Mouse (Mus musculus) liver, embryonic 15.5 days (tissue): ENCODE results near the gene Rela. TPM values are rescaled to one million over a fixed set of nuclear protein-coding genes. Genes with fewer than 3 reads are reported as not detected.

ENCODE experiments used
- ATAC-seq: fragments of 200-750 bp; cut with Nextera tagmentation; 2 replicates; pipeline ENCODE4 v1.8.0; 2017; ENCODE audit warnings: moderate number of reproducible peaks, mild to moderate bottlenecking, moderate library complexity; ENCODE audit not compliant: insufficient read depth
- H3K27ac ChIP-seq: fragments of 300-500 bp; sonication (generic); replicated peaks from 2 replicates; pipeline ENCODE4 v1.5.1; 2015; ENCODE audit warnings: mild to moderate bottlenecking, inconsistent platforms
- H3K27me3 ChIP-seq: fragments of 300-500 bp; sonication (generic); 2 replicates; pipeline ENCODE4 v1.6.1; 2015; ENCODE audit warnings: mild to moderate bottlenecking, inconsistent platforms
- H3K36me3 ChIP-seq: fragments of 300-500 bp; sonication (generic); replicated peaks from 2 replicates; pipeline ENCODE4 v1.6.1; 2015; ENCODE audit warnings: moderate library complexity, mild to moderate bottlenecking, inconsistent platforms
- H3K4me1 ChIP-seq: fragments of 300-500 bp; sonication (generic); replicated peaks from 2 replicates; pipeline ENCODE4 v1.6.1; 2015; ENCODE audit warnings: inconsistent platforms
- H3K4me2 ChIP-seq: fragments of 300-500 bp; sonication (generic); 2 replicates; pipeline ENCODE4 v1.6.1; 2015; ENCODE audit warnings: moderate library complexity, mild to moderate bottlenecking, inconsistent platforms
- H3K4me3 ChIP-seq: fragments of 300-500 bp; sonication (generic); replicated peaks from 2 replicates; pipeline ENCODE4 v1.5.1; 2015; ENCODE audit warnings: mild to moderate bottlenecking, inconsistent platforms
- H3K9ac ChIP-seq: fragments of 300-500 bp; sonication (generic); 2 replicates; pipeline ENCODE4 v1.6.1; 2015; ENCODE audit warnings: moderate library complexity, mild to moderate bottlenecking, inconsistent platforms
- H3K9me3 ChIP-seq: fragments of 300-500 bp; sonication (generic); replicated peaks from 2 replicates; pipeline ENCODE4 v1.6.1; 2016; ENCODE audit warnings: inconsistent platforms
- WGBS: fragments of 180-500 bp; shearing (Covaris S2); methylation state at CpG from one replicate; pipeline ENCODE4 v1.1.7; 2015; ENCODE audit warnings: mixed read lengths; ENCODE audit not compliant: insufficient replicate concordance; 5-methylcytosine and 5-hydroxymethylcytosine counted together
- polyA plus RNA-seq: library from polyadenylated mRNA; unstranded; fragments of >200 nt; fragmentation: Nextera tagmentation; extraction: Ambion mirVana; gene quantifications from 2 replicates; pipeline ENCODE4 v1.2.1, GENCODE M21; 2015

Rela gene
- 23.3 and 24.2 TPM in 2 replicates for polyA plus RNA-seq

GRCm38 (mm10) chr19:5637069-5638047 is at the start of gene Rela:
Gene Rela (plus strand): TSS chr19:5637483.
- no peaks in the 10 kb centered on the region for H3K27me3 ChIP-seq
- peak; percentile 81 for ATAC-seq
- no peaks in the 10 kb centered on the region for H3K9me3 ChIP-seq
- peak within 1 kb of the TSS; percentile 84 for H3K4me3 ChIP-seq
- peak within 1 kb of the TSS; percentile 85 for H3K27ac ChIP-seq
- H3K4me2 ChIP-seq, result peak within 1 kb of the TSS; percentile 97
- peaks cover 49% of the 10 kb centered on the region for H3K4me1 ChIP-seq
- H3K9ac ChIP-seq, result peak within 1 kb of the TSS; percentile 82
- H3K36me3 ChIP-seq, result peaks cover 35% of the 10 kb centered on the region
- WGBS, result under 1% methylated on average over 109 of the region's 109 CpGs

- 50% methylated on average over 9 of the region's 9 CpGs for WGBS
- H3K27me3 ChIP-seq, result 0 out of 2 replicates have a peak, but pooled peaks cover 3% of the 10 kb centered on the region
- no peak overlapping the region for H3K27ac ChIP-seq
- no peak for ATAC-seq
- no peaks in the 10 kb centered on the region for H3K36me3 ChIP-seq
- H3K9ac ChIP-seq, result no peak overlapping the region
- no peaks in the 10 kb centered on the region for H3K9me3 ChIP-seq
- no peak overlapping the region for H3K4me3 ChIP-seq
- no peaks in the 10 kb centered on the region for H3K4me1 ChIP-seq
- H3K4me2 ChIP-seq, result no peak overlapping the region
Measured at GRCm38 (mm10) chr19:5589159-5589558, 48.1 kb upstream of the Rela start.

DNA sequence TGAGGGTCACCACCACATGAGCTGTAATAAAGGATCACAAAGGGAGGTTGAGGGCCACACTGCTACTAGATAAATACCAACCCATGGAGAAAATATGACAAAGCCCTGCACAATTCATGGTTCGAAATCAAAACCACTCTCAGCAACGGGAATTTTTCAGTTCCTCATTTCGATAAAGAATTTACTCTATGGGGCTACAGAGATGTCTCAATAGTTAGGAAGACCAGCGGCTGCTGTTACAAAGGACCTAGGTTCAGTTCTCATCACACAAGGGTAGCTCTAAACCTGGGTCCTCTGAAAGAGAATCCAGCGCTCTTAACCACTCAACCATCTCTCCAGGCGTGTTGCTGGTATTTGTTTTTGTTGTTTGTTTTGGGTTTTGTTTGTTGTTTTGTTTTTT is 45.4 kb upstream of the Rela start:
- H3K36me3 ChIP-seq, result no peaks in the 10 kb centered on the region
- WGBS, result 58% methylated on average over 6 of the region's 6 CpGs
- ATAC-seq, result no peak
- no peak overlapping the region for H3K9ac ChIP-seq
- H3K27me3 ChIP-seq, result no peaks in the 10 kb centered on the region
- H3K27ac ChIP-seq, result no peak overlapping the region
- no peaks in the 10 kb centered on the region for H3K4me1 ChIP-seq
- no peak overlapping the region for H3K4me3 ChIP-seq
- H3K4me2 ChIP-seq, result no peak overlapping the region
- no peaks in the 10 kb centered on the region for H3K9me3 ChIP-seq

DNA sequence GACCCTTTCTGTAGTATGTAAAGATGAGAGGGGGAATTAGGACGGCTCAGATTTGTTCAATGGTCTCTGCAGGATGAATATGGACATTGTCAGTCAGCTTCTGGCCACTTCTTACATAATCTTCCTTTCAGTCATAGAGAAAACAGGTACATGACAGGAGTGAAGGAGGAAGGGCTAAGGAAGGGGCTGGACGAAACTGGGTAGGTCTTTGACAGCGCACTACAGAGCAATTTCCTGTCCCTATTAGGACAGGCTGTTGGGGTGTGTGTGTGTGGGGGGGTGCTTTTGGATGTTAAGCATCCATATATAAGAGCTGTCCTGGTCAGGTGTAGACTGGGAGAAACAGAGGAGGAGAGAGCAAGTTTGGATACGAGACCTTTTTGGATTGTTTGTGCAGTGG is 38.1 kb upstream of the Rela start:
- no peak overlapping the region for H3K9ac ChIP-seq

DNA sequence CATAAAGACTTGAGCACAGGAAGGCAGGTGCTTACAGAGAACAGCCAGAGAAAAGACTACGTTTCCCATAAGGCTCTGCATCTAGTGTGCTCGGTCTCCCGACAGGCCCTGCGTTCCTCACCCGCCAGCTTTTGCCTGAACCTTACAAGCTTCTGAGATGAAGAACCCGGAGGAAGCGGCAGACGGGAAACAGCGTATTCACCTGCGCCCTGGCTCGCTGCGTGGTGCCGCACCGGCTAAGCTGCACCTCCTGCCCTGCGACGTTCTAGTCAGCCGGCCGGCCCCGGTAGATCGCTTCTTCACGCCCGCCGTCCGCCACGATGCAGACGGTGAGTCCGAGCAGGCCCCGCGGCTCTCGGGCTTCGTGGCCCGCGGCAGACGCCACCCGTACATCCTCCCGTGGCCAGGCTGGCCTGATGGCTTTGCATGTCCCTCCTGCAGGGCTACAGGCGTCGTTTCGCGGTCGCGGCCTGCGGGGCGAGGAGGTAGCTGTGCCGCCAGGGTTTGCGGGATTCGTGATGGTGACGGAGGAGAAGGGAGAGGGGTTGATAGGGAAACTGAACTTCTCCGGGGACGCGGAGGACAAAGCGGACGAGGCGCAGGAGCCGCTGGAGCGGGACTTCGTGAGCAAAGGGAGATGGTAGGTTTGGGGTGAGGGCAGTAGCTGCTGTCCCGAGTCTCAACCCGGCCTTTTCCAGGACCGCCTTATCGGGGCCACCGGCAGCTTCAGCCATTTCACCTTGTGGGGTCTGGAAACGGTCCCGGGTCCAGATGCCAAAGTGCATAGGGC is 35.3 kb upstream of the Rela start, which contains the start of gene Rnaseh2c:
TSS of gene Rnaseh2c (plus strand) at position 122 of the 790 bp plus-strand sequence.
- H3K9ac ChIP-seq, result peak within 1 kb of the TSS; percentile 94
- no peaks in the 10 kb centered on the region for H3K27me3 ChIP-seq
- peaks cover 43% of the 10 kb centered on the region for H3K36me3 ChIP-seq
- H3K4me3 ChIP-seq, result peak within 1 kb of the TSS; percentile 91
- peaks cover 28% of the 10 kb centered on the region for H3K4me1 ChIP-seq
- under 1% methylated on average over 64 of the region's 64 CpGs for WGBS
- H3K27ac ChIP-seq, result peak within 1 kb of the TSS; percentile 87
- no peaks in the 10 kb centered on the region for H3K9me3 ChIP-seq
- peak; percentile 77 for ATAC-seq
- peak within 1 kb of the TSS; percentile 88 for H3K4me2 ChIP-seq

More for the DNA sequence above, 38.1 kb upstream of the Rela start:
- Histone ChIP-seq H3K9me3 (no peaks in the 10 kb centered on the region), H3K4me3 (no peak overlapping the region), H3K4me1 (peaks cover 28% of the 10 kb centered on the region), H3K36me3 (peaks cover 16% of the 10 kb centered on the region), H3K4me2 (no peak overlapping the region), H3K27ac (no peak overlapping the region), H3K27me3 (no peaks in the 10 kb centered on the region)
- 54% methylated on average over 4 of the region's 4 CpGs for WGBS
- no peak for ATAC-seq

DNA sequence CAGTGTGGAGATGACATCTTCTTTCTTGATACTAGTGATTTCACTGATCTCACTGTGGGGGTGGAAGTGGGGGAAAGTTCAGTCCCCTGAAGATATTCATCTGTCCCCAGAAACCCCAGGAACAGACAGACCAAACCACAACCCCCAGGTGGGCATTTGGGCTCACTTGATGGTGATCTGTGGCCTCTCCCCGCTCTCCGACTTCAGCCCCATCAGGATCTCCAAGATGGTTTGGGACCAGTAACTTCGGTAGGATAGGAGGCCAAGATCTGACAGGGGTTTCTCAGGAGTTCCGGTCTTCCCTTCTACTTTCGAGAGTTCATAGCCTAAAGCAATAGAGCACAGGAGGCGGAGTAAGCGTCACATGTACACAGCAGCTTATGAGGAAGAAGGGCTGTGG is 33.6 kb upstream of the Rela start:
- Histone ChIP-seq H3K27ac (no peak overlapping the region; the same call in 1 of the 2 replicates), H3K4me3 (no peak overlapping the region), H3K27me3 (no peaks in the 10 kb centered on the region), H3K9ac (no peak overlapping the region), H3K9me3 (no peaks in the 10 kb centered on the region), H3K4me1 (peaks cover 35% of the 10 kb centered on the region), H3K4me2 (peak overlapping the region; percentile 88; the same call in 1 of the 2 replicates), H3K36me3 (peaks cover 60% of the 10 kb centered on the region)
- WGBS, result 81% methylated on average over 7 of the region's 7 CpGs
- ATAC-seq, result no peak

DNA sequence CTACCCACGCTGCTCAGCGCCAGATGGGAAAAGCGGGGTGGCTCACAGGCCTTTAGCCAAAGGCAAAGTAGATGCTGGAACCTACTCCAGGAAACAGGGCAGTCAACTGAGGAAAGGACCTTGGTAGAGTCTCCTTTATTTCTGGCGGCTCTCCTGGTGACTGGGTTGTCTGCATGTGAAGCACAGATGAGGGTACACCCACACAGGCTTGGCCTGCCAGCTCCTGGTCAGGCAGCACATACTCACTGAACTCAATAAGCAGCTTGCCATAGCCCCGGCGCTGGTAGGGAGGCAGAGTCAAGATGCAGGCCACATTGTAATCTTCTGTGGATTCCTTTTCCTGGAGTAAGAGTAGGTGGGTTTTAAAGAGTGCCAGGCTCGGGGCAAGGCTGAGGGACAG is 32.2 kb upstream of the Rela start:
- Histone ChIP-seq H3K36me3 (peaks cover 64% of the 10 kb centered on the region), H3K4me2 (no peak overlapping the region), H3K27me3 (no peaks in the 10 kb centered on the region), H3K9me3 (no peaks in the 10 kb centered on the region), H3K4me3 (no peak overlapping the region), H3K4me1 (peaks cover 46% of the 10 kb centered on the region), H3K27ac (no peak overlapping the region), H3K9ac (no peak overlapping the region)
- WGBS, result 84% methylated on average over 7 of the region's 7 CpGs
- no peak for ATAC-seq

DNA sequence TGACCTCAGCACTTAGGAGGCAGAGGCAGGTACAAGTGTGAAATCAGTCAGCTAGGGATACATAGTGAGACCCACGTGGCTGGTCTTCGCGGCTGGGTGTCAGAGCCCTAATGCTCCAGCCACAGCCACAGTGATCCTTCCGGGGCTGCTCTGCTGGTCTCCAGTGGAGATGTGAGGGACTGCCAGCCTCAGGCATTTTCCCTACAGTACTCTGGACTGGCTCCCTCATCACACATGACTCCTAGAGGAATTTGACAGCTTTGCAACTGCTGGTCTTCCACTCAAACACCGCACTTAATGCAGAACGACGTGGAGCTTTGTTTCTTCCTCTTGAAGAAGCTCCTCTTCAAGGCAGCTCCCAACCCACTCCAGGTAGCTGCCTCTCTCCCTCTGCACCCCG is 31.1 kb upstream of the Rela start:
- Histone ChIP-seq H3K4me3 (no peak overlapping the region), H3K4me1 (peaks cover 55% of the 10 kb centered on the region), H3K36me3 (peaks cover 64% of the 10 kb centered on the region), H3K9me3 (no peaks in the 10 kb centered on the region), H3K27ac (no peak overlapping the region), H3K9ac (no peak overlapping the region), H3K27me3 (no peaks in the 10 kb centered on the region), H3K4me2 (no peak overlapping the region)
- 82% methylated on average over 8 of the region's 8 CpGs for WGBS
- ATAC-seq, result no peak

- H3K4me1 ChIP-seq, result peaks cover 54% of the 10 kb centered on the region
- H3K4me3 ChIP-seq, result no peak overlapping the region
- ATAC-seq, result no peak
- H3K36me3 ChIP-seq, result peaks cover 62% of the 10 kb centered on the region
- H3K9ac ChIP-seq, result no peak overlapping the region
- H3K27me3 ChIP-seq, result no peaks in the 10 kb centered on the region
- WGBS, result 90% methylated on average over 26 of the region's 26 CpGs
- no peaks in the 10 kb centered on the region for H3K9me3 ChIP-seq
- no peak overlapping the region for H3K27ac ChIP-seq
- H3K4me2 ChIP-seq, result no peak overlapping the region
Measured at GRCm38 (mm10) chr19:5607705-5608410, 29.4 kb upstream of the Rela start.

GRCm38 (mm10) chr19:5608707-5609106 is 28.6 kb upstream of the Rela start:
- Histone ChIP-seq H3K27me3 (no peaks in the 10 kb centered on the region), H3K4me2 (peak overlapping the region; percentile 84), H3K36me3 (peaks cover 54% of the 10 kb centered on the region), H3K9ac (peak overlapping the region; percentile 73; the same call in 1 of the 2 replicates), H3K4me3 (peak overlapping the region; percentile 74), H3K27ac (peak overlapping the region; percentile 90; the same call in 1 of the 2 replicates), H3K4me1 (peaks cover 54% of the 10 kb centered on the region), H3K9me3 (no peaks in the 10 kb centered on the region)
- 88% methylated on average over 13 of the region's 13 CpGs for WGBS
- no peak for ATAC-seq
